17 mouse cellular contexts compared by ENCODE assay signal in the genomic region with DNA sequence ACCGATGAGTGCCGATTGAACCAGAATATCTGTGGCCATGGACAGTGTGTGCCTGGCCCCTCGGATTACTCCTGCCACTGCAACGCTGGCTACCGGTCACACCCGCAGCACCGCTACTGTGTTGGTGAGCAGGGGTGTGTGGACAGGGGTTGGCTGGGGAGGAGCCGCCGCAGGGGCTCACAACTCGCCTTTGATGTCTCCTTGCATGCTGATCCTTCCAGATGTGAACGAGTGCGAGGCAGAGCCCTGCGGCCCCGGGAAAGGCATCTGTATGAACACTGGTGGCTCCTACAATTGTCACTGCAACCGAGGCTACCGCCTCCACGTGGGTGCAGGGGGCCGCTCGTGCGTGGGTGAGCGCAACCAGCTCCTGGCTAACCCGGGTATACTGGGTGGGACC. TPM values are rescaled to one million over a fixed set of nuclear protein-coding genes. Genes with fewer than 3 reads are reported as not detected.
DNase-seq lines count a peak whose midpoint lies in the region; ATAC-seq lines count a peak whose summit lies in the region.
"Had no signal": no experiment of that assay in that cellular context is flagged by ENCODE, and none has a peak within 500 bp of the region (broad histone marks: within the 10 kb centered on the region; RNA-seq: fewer than 3 reads in every experiment).

No protein-coding gene starts in this region.

- no peak for ATAC-seq in forebrain, embryonic 12.5 days (ENCODE audit: low FRiP score)
- no peak for ATAC-seq in forebrain, embryonic 11.5 days (replicated peaks; ENCODE audit: low FRiP score)
- no peak for ATAC-seq in megakaryocyte, adult 5-6 weeks (ENCODE audit: poor library complexity, severe bottlenecking)
- no peak for ATAC-seq in neural tube, embryonic 14.5 days (ENCODE audit: low read depth)

- H3K27ac ChIP-seq in forebrain, embryonic 12.5 days, result no peak overlapping the region
- no peak overlapping the region for H3K27ac ChIP-seq in forebrain, embryonic 11.5 days (ENCODE audit: low read depth, low read length)
- H3K27ac ChIP-seq in limb, embryonic 10.5 days, result no peak overlapping the region
- no peak overlapping the region for H3K27ac ChIP-seq in neural tube, embryonic 14.5 days (ENCODE audit: low read depth, low read length)
- H3K27ac ChIP-seq: heart, embryonic 15.5 days; stomach, embryonic 15.5 days had no signal

- H3K4me1 ChIP-seq in forebrain, embryonic 12.5 days, result peaks cover 26% of the 10 kb centered on the region
- H3K4me1 ChIP-seq in forebrain, embryonic 11.5 days (replicated peaks; ENCODE audit: control insufficient read depth, insufficient read depth, low read length), result peaks cover 10% of the 10 kb centered on the region
- peaks cover 36% of the 10 kb centered on the region for H3K4me1 ChIP-seq in megakaryocyte, embryonic 14.5 days
- peaks cover 31% of the 10 kb centered on the region for H3K4me1 ChIP-seq in limb, embryonic 10.5 days
- peaks cover 3% of the 10 kb centered on the region; the same call in 1 of the 2 replicates for H3K4me1 ChIP-seq in neural tube, embryonic 14.5 days (ENCODE audit: control insufficient read depth, insufficient read depth, low read length)

- no peaks in the 10 kb centered on the region for H3K36me3 ChIP-seq in forebrain, embryonic 12.5 days (replicated peaks)
- no peaks in the 10 kb centered on the region for H3K36me3 ChIP-seq in forebrain, embryonic 11.5 days (ENCODE audit: control insufficient read depth, insufficient read depth, low read length)
- no peaks in the 10 kb centered on the region for H3K36me3 ChIP-seq in megakaryocyte, embryonic 14.5 days (replicated peaks; ENCODE audit: low read length)
- H3K36me3 ChIP-seq in limb, embryonic 10.5 days, result no peaks in the 10 kb centered on the region
- H3K36me3 ChIP-seq in neural tube, embryonic 14.5 days (ENCODE audit: control insufficient read depth, insufficient read depth, low read length), result no peaks in the 10 kb centered on the region
- H3K36me3 ChIP-seq: G1E; stomach, embryonic 15.5 days had no signal

- DNase-seq in forebrain, embryonic 11.5 days (ENCODE audit: low spot score), result no peak
- DNase-seq in limb, embryonic 10.5 days (ENCODE audit: low spot score), result peak; percentile 57
- DNase-seq in gastrocnemius, postnatal 36 days, result no peak
- no peak for DNase-seq in kidney, adult 9 months
- DNase-seq: kidney, postnatal 14 days had no signal

- WGBS in forebrain, embryonic 12.5 days, result 9% methylated on average over 22 of the region's 22 CpGs
- 11% methylated on average over 22 of the region's 22 CpGs for WGBS in forebrain, embryonic 11.5 days
- 4% methylated on average over 22 of the region's 22 CpGs for WGBS in limb, embryonic 10.5 days
- 6% methylated on average over 22 of the region's 22 CpGs for WGBS in neural tube, embryonic 14.5 days

- peaks cover 94% of the 10 kb centered on the region for H3K27me3 ChIP-seq in forebrain, embryonic 12.5 days
- H3K27me3 ChIP-seq in forebrain, embryonic 11.5 days (ENCODE audit: control insufficient read depth, insufficient read depth, low read length), result peaks cover 30% of the 10 kb centered on the region
- H3K27me3 ChIP-seq in megakaryocyte, embryonic 14.5 days (replicated peaks), result peaks cover 88% of the 10 kb centered on the region
- peaks cover 97% of the 10 kb centered on the region for H3K27me3 ChIP-seq in limb, embryonic 10.5 days (ENCODE audit: low read depth, poor library complexity, severe bottlenecking)
- H3K27me3 ChIP-seq in neural tube, embryonic 14.5 days (ENCODE audit: control insufficient read depth, insufficient read depth, low read length), result peaks cover 28% of the 10 kb centered on the region

- H3K4me3 ChIP-seq in forebrain, embryonic 12.5 days (replicated peaks), result 0 out of 2 replicates have a peak overlapping the region, but pooled peaks have one; percentile 2
- H3K4me3 ChIP-seq in forebrain, embryonic 11.5 days (ENCODE audit: low read depth, low read length), result no peak overlapping the region
- peak overlapping the region; percentile 46 for H3K4me3 ChIP-seq in megakaryocyte, embryonic 14.5 days (replicated peaks)
- peak overlapping the region; percentile 36 for H3K4me3 ChIP-seq in limb, embryonic 10.5 days
- no peak overlapping the region for H3K4me3 ChIP-seq in neural tube, embryonic 14.5 days (ENCODE audit: low read depth, low read length)
- H3K4me3 ChIP-seq: heart, embryonic 15.5 days; myocyte; stomach, embryonic 15.5 days had no signal

- intact Hi-C loops in gastrocnemius, postnatal 36 days (cut with DNase I), result no loop called here

- no peak overlapping the region for H3K4me2 ChIP-seq in forebrain, embryonic 12.5 days
- no peak overlapping the region for H3K4me2 ChIP-seq in forebrain, embryonic 11.5 days (ENCODE audit: low read depth, low read length, severe bottlenecking)
- no peak overlapping the region for H3K4me2 ChIP-seq in neural tube, embryonic 14.5 days (ENCODE audit: low read depth, low read length)
- H3K4me2 ChIP-seq: heart, embryonic 15.5 days; stomach, embryonic 15.5 days had no signal

- H3K9me3 ChIP-seq in forebrain, embryonic 12.5 days, result no peaks in the 10 kb centered on the region
- no peaks in the 10 kb centered on the region for H3K9me3 ChIP-seq in forebrain, embryonic 11.5 days (ENCODE audit: control insufficient read depth, low read length)
- H3K9me3 ChIP-seq in megakaryocyte, embryonic 14.5 days, result no peaks in the 10 kb centered on the region
- no peaks in the 10 kb centered on the region for H3K9me3 ChIP-seq in limb, embryonic 10.5 days (replicated peaks)
- H3K9me3 ChIP-seq in neural tube, embryonic 14.5 days (ENCODE audit: control insufficient read depth, low read length), result no peaks in the 10 kb centered on the region
- H3K9me3 ChIP-seq: G1E; heart, embryonic 15.5 days; stomach, embryonic 15.5 days had no signal

- H3K9ac ChIP-seq in forebrain, embryonic 12.5 days, result no peak overlapping the region
- H3K9ac ChIP-seq in forebrain, embryonic 11.5 days (ENCODE audit: low read length), result no peak overlapping the region
- H3K9ac ChIP-seq in neural tube, embryonic 14.5 days (replicated peaks; ENCODE audit: low read depth, low read length), result peak overlapping the region; percentile 18; the same call in 1 of the 2 replicates
- H3K9ac ChIP-seq: heart, embryonic 15.5 days; stomach, embryonic 15.5 days had no signal

RNA-seq across cellular contexts. Expression of a gene that starts 10.2 kb away (rescaled TPM):
- polyA plus RNA-seq in forebrain, embryonic 12.5 days (2016; fragmentation: Nextera tagmentation; extraction: Ambion mirVana), result 10.0 and 12.0 TPM in 2 replicates
- 5.0 and 5.5 TPM in 2 replicates for polyA plus RNA-seq in forebrain, embryonic 11.5 days (2014; fragmentation: Nextera tagmentation; extraction: Ambion mirVana)
- 1.3 and 7.9 TPM in 2 replicates for polyA plus RNA-seq in megakaryocyte, embryonic 14.5 days (2012; ENCODE audit: insufficient read depth, low replicate concordance)
- 1.5 TPM in 1 of 2 replicates, not detected in the other for total RNA-seq in megakaryocyte, adult 5-6 weeks (2015)
- total RNA-seq in megakaryocyte, adult 5-6 weeks (2017), result 0.18 and 2.8 TPM in 2 replicates
- 2.2 and 3.4 TPM in 2 replicates for polyA plus RNA-seq in limb, embryonic 10.5 days (2016; fragmentation: Nextera tagmentation; extraction: Ambion mirVana)
- 14.0 and 25.7 TPM in 2 replicates for polyA plus RNA-seq in neural tube, embryonic 14.5 days (2014; fragmentation: Nextera tagmentation; extraction: Ambion mirVana)
- total RNA-seq in gastrocnemius, postnatal 36 days (2021), result 10 to 100 TPM; 43.4 to 44.2 TPM

RNA-seq across cellular contexts. Expression of a gene that starts 20.3 kb away (rescaled TPM):
- 63.4 and 65.3 TPM in 2 replicates for polyA plus RNA-seq in forebrain, embryonic 12.5 days (2016; fragmentation: Nextera tagmentation; extraction: Ambion mirVana)
- polyA plus RNA-seq in forebrain, embryonic 11.5 days (2014; fragmentation: Nextera tagmentation; extraction: Ambion mirVana), result 65.2 and 66.3 TPM in 2 replicates
- 30.0 and 71.8 TPM in 2 replicates for polyA plus RNA-seq in megakaryocyte, embryonic 14.5 days (2012; ENCODE audit: insufficient read depth, low replicate concordance)
- total RNA-seq in megakaryocyte, adult 5-6 weeks (2015), result 20.2 and 21.8 TPM in 2 replicates
- 30.9 and 41.5 TPM in 2 replicates for total RNA-seq in megakaryocyte, adult 5-6 weeks (2017)
- 71.6 and 78.5 TPM in 2 replicates for polyA plus RNA-seq in limb, embryonic 10.5 days (2016; fragmentation: Nextera tagmentation; extraction: Ambion mirVana)
- 78.5 and 78.6 TPM in 2 replicates for polyA plus RNA-seq in neural tube, embryonic 14.5 days (2014; fragmentation: Nextera tagmentation; extraction: Ambion mirVana)
- total RNA-seq in gastrocnemius, postnatal 36 days (2021), result 10 to 100 TPM; 70.8 to 71.1 TPM

RNA-seq across cellular contexts. Expression of a gene that starts 21.5 kb away (rescaled TPM):
- polyA plus RNA-seq in forebrain, embryonic 12.5 days (2016; fragmentation: Nextera tagmentation; extraction: Ambion mirVana), result 170 and 172 TPM in 2 replicates
- polyA plus RNA-seq in forebrain, embryonic 11.5 days (2014; fragmentation: Nextera tagmentation; extraction: Ambion mirVana), result 140 and 162 TPM in 2 replicates
- 84.3 and 173 TPM in 2 replicates for polyA plus RNA-seq in megakaryocyte, embryonic 14.5 days (2012; ENCODE audit: insufficient read depth, low replicate concordance)
- 95.7 and 114 TPM in 2 replicates for total RNA-seq in megakaryocyte, adult 5-6 weeks (2015)
- total RNA-seq in megakaryocyte, adult 5-6 weeks (2017), result 65.5 and 78.8 TPM in 2 replicates
- 158 TPM in 2 replicates for polyA plus RNA-seq in limb, embryonic 10.5 days (2016; fragmentation: Nextera tagmentation; extraction: Ambion mirVana)
- polyA plus RNA-seq in neural tube, embryonic 14.5 days (2014; fragmentation: Nextera tagmentation; extraction: Ambion mirVana), result 145 and 152 TPM in 2 replicates
- 10 to 100 TPM; 19.7 to 22.8 TPM for total RNA-seq in gastrocnemius, postnatal 36 days (2021)

RNA-seq across cellular contexts. Expression of a gene that starts 24.8 kb away (rescaled TPM):
- 6.1 and 6.7 TPM in 2 replicates for polyA plus RNA-seq in forebrain, embryonic 12.5 days (2016; fragmentation: Nextera tagmentation; extraction: Ambion mirVana)
- polyA plus RNA-seq in forebrain, embryonic 11.5 days (2014; fragmentation: Nextera tagmentation; extraction: Ambion mirVana), result 6.8 and 7.4 TPM in 2 replicates
- polyA plus RNA-seq in megakaryocyte, embryonic 14.5 days (2012; ENCODE audit: insufficient read depth, low replicate concordance), result 203 and 207 TPM in 2 replicates
- total RNA-seq in megakaryocyte, adult 5-6 weeks (2015), result 30.8 and 31.0 TPM in 2 replicates
- 118 and 119 TPM in 2 replicates for total RNA-seq in megakaryocyte, adult 5-6 weeks (2017)
- 8.4 and 9.2 TPM in 2 replicates for polyA plus RNA-seq in limb, embryonic 10.5 days (2016; fragmentation: Nextera tagmentation; extraction: Ambion mirVana)
- 7.8 and 8.9 TPM in 2 replicates for polyA plus RNA-seq in neural tube, embryonic 14.5 days (2014; fragmentation: Nextera tagmentation; extraction: Ambion mirVana)
- total RNA-seq in gastrocnemius, postnatal 36 days (2021), result 100 to 1,000 TPM; 235 to 261 TPM

RNA-seq across cellular contexts. Expression of a gene that starts 46.8 kb away (rescaled TPM):
- 0.29 TPM in 1 of 2 replicates, not detected in the other for polyA plus RNA-seq in forebrain, embryonic 12.5 days (2016; fragmentation: Nextera tagmentation; extraction: Ambion mirVana)
- polyA plus RNA-seq in forebrain, embryonic 11.5 days (2014; fragmentation: Nextera tagmentation; extraction: Ambion mirVana), result not detected in 2 replicates
- not detected in 2 replicates for polyA plus RNA-seq in megakaryocyte, embryonic 14.5 days (2012; ENCODE audit: insufficient read depth, low replicate concordance)
- not detected in 2 replicates for total RNA-seq in megakaryocyte, adult 5-6 weeks (2015)
- not detected in 2 replicates for total RNA-seq in megakaryocyte, adult 5-6 weeks (2017)
- polyA plus RNA-seq in limb, embryonic 10.5 days (2016; fragmentation: Nextera tagmentation; extraction: Ambion mirVana), result not detected in 2 replicates
- polyA plus RNA-seq in neural tube, embryonic 14.5 days (2014; fragmentation: Nextera tagmentation; extraction: Ambion mirVana), result not detected in 2 replicates
- total RNA-seq in gastrocnemius, postnatal 36 days (2021), result not detected
- total RNA-seq: adrenal gland, postnatal 25 days; G1E; layer of hippocampus, postnatal 10 days; left cerebral cortex, postnatal 4 days had no signal
- polyA plus RNA-seq: small intestine, adult 2 months had no signal

Comparison
In these comparisons a context has a peak if more than half of its experiments do, and no peak if none do; other contexts are left out.
1. H3K4me3 ChIP-seq: peak in forebrain, embryonic 12.5 days (single experiment), megakaryocyte, embryonic 14.5 days (single experiment) and limb, embryonic 10.5 days (single experiment); none in forebrain, embryonic 11.5 days (single experiment) and neural tube, embryonic 14.5 days (single experiment).